Mouse (Mus musculus) urinary bladder, adult 18-20 months (tissue): ENCODE results near the gene Stk39.

Source experiments
- DNase-seq, 2 experiments: peaks; one replicate each; pipeline ENCODE4 v3.0.0; 2022; ENCODE audit warnings: low spot score in 2 of 2, mixed read lengths in 2 of 2

Gene Stk39

DNA sequence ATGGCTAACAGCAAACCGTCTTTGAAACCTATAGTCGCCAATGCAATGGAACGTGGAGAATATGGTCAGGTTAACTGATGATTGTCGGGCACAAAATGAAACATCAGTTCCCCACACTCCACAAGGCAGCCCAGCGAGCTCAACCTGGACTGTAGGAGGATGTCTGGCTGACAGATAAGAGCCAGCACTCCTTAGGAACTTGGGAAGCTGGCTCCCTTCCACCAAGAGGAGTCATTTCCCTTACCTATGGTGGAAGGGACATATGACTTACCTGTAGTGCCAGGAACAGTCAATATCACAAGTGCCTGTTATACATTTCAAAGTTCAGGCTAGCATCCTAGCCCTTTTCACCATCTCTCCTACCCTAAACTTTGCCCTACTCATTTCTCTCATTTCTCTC lies 14.0 kb downstream of the Stk39 start:
- no peak for DNase-seq

DNA sequence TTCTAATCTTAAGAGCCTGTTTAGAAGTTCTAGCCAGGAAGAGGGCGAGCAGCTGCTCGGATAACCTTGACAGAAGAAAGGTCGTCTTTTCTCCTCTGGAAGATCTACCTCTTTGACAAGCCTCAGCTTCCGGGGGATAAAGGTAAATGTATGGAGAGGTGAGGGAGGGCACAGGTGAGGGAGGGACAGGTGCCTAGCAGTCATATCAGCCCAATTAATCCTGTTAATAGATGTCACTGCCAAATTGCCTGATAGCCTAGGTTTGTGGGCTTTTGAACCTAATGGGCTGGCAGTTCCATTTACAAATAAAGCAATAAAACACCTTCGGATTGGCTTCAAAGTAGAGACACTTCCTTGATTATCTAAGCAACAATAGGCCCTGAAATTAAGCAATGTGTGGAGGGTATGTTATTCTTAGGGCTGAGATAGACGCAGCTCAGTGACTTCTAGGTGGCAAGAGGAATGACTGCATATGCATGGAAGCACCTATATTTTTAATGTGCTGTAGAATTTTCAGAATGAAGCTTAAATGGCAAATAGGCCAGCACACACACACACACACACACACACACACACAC lies 14.5 kb downstream of the Stk39 start:
- DNase-seq, result no peak

DNA sequence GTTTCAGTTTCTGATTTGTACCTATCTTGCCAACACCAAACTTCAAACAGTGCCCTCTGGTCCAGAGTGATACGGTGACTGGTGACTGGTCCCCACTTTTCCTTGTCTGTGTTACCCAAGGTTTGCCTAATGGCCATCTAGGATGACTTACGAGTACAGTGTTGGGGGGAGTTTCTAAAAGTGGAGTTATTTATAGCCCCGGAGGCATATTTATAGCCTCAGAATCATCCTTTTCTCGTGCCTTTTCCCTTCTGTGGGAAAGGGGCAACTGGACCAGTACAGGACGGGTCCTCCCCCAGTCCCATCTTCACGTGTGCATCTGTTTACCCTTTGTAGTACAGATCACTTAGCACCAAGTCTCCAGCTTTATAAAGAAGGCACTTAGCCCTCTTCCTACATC lies 15.2 kb downstream of the Stk39 start:
- no peak for DNase-seq

DNA sequence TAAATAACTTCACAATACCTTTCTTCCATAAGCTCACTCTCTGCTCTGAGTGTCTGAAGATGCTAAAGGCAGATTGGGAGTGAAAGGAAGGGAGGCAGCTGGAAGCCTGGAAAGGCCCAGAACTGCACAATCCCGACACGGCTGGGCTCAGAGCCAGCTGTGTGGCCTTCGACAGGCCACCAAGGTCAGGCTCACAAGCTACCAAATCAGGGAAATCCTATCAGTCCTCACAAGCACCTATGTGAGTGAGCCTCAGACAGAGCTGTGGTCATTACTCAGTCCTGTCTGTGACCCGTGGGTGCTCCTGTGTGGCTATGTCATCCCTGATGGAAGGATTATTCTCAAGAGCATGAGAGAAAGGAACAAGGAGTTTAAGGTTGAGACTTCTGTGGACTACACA lies 19.7 kb downstream of the Stk39 start:
- no peak for DNase-seq

DNA sequence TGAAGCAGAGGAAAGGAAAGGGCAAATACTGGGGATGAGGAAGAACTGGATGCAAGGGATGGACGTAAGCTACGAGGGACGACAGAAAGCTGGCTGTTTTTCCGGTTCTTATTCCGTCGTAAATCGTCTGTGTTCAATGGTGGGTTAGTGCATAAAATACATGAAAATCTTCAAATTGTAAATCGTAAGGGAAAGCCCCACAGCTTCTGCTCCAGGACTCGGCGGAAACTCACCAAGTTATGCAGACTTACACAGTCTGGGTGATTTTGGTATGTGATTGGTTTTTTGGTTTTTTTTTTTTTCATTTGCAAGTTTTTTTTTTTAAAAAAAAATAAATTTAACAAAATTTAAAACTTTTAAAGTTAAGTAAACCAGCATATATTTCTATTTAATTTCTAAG lies 24.0 kb downstream of the Stk39 start:
- DNase-seq, result no peak

DNA sequence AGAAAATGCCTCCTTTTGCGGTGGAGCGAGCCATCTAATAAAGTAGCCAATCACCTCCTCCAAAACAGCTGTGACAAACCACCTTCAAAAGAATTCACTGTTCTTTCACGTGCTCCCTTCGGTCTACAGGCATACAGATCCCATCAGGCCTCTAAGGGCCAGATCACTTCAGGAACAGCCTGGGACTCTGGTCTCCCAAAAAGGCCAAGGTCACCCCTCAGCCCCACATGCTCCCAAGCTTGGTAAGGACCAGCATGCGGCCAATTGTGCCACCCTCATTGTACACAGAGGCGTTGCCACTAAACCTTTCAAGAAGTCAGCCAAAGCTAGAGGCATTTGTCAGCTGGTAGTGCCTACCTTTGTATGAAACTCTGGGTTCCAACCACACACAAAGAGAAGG lies 28.9 kb downstream of the Stk39 start:
- no peak for DNase-seq

DNA sequence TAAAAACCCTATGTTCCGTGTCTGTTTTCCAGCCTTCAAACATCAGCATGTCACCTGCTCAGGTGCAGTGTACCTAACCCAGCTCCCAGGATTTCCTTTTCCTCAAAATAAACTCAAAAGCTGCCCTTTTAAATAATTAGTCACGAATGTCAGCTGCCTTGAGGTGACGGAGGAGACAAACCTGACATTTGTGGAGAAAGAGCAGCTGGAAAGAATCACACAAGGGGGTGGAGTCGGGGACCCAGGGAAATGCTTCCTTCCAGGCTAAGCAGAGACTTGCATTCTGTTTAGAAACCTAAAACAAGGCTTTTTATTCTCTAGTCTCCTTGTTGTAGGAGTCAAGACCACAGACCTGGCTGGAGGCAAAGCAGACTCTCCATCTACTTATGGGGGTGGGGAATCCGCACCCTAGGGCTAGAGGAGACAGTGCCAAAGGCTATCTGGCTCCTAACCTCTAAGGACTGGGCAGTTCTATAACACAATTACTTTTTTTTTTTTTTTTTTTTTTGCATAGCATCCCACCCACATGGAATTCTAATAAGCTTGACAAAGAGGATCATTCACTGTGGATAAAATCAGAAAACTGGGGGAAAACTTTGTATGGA lies 29.9 kb downstream of the Stk39 start:
- no peak for DNase-seq

DNA sequence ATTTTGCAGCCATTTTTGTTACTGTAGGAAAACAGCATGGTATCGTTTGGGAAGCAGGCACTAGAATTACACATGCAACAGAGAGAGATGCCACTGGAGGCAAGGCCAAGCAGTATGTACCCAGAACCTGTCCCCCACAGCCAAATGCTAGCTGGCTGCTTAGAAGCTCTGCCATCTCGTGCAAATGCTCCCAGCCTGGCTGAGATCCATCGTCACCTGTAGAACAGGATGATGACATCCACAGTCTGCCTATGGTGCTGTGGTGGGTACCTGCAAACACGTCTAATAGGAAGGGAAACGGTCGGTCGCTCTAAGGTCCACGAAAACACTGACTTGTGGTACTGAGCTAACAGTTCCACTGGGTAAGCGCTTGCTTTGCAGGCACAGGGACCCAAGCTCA lies 32.5 kb downstream of the Stk39 start:
- no peak for DNase-seq

DNA sequence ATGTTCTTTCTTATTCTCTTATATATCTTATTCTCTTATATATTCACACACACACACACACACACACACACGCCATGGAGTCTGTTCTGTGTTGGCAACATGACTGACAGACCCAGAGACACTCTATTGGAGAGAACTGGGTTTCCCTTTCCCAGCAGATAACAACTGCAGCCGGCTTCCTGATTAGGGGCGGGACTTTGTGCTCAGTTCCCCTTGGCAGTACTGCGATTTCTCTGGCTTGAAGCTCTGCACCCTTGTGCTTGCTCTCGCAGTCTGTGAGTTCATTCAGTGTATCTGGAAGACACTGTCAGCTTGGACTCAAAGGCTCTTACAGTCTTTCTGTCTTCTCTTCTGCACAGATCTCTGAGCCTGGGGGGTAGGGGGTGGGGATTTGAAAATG lies 34.1 kb downstream of the Stk39 start:
- no peak for DNase-seq

DNA sequence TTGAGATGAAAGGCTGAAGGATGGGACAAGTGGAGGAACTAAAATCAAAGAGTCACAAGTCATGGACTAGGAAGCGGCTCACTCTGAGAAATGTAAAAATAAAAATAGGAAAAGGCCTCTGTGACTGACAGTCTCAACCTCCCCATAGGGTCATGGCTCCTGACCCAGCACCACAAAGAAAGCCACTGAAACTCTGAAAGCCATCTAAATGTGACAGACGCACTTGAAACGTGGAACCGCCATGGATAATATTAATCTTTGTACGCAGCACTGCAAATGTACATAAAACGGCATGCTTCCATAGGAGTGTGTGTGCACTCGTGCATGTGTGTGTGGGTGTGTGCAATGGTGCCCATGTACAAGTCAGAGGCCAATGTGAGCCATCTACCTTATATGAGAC lies 34.9 kb downstream of the Stk39 start:
- no peak for DNase-seq

DNA sequence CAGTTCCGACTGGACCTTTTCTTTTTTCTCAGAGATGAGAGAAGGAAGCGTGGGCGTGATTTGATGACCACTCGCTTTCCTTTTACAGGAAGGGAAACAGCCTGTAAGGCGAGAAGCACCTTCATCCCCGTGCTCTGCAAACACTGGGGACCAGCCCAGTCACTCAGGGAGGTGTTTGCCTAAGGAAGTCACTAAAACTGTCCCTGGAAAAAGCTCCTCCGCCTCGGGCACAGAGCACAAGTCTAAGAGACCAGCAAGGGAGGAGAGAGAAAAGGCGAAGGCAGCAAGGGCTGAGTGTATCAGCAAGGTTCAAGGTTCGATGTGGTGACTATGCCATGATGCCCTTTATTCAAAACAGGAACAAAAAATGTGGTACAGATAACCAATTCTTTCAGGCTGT lies 35.8 kb downstream of the Stk39 start:
- no peak for DNase-seq

DNA sequence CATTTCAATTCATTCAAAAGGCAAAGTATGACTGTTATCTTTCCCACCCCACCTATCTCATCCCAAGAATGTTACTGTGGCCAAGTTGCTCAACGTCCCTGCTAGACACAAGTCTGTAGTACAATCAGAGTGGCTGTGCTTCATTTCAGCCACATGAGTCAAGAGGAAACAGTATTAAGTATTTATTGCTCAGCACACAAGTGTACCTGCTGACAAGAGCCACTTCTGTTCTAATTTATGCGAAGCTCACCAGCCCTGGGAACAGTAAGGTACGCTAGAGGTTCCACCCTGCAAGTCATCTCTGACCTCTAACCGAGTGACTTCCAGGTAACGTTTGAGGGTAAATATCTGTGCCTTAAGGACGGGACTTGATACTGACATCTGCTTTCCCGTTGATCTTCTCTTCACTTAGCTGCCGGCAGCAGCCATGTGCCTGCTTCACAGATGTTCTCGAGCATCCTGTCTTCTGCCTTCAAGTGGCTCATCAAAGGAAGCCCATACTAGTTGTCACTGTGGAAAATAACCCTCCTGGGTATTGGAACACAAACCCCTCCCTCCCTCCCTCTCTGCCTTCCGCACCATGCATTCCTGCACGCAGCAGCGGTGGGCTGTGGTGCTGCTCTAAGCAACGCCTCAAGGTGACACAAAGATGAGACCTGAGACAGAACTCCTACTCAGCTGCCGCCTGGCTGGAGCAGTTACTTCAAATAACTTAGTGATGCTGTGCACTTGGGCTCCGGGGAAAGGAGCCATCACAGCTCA lies 36.4 kb downstream of the Stk39 start:
- peak in 1 of 2 experiments; percentile 25 for DNase-seq

DNA sequence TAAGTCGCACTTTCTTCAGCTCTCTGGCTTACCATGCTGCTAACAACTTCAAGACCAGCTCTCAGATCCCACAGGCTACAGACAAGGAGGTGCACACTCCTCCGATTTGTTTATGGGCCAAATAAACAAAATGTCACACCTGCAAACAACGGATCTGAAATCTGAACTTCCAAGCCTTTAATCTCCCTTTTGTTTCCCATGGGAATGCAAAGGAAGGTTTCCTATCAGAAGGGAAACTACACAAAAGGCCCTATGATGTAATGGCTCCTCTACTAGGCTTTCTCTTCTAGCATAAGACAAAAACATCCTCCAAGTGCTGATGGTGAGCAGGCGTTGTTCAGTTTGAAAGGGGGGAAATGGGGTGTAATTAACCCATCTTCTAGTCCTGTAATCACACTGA lies 37.1 kb downstream of the Stk39 start:
- no peak for DNase-seq

DNA sequence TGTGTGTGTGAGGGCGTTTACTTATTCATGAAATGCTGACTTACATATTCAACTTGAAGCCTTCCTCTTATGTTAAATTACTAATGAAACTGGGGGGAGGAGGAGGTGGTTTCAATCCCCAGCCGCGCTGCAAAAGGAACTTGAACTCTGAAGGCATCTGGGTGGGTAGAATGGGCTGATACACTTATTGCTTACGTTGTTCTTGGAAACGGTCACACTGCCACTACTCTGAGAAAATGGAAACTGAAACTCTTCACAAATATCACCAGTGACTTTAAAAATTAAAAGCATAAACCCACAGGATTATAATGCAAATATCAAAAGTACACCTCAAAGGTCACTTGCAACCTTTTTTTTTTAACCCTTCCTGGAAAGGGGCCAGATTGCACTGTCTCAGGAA lies 37.5 kb downstream of the Stk39 start:
- no peak for DNase-seq

DNA sequence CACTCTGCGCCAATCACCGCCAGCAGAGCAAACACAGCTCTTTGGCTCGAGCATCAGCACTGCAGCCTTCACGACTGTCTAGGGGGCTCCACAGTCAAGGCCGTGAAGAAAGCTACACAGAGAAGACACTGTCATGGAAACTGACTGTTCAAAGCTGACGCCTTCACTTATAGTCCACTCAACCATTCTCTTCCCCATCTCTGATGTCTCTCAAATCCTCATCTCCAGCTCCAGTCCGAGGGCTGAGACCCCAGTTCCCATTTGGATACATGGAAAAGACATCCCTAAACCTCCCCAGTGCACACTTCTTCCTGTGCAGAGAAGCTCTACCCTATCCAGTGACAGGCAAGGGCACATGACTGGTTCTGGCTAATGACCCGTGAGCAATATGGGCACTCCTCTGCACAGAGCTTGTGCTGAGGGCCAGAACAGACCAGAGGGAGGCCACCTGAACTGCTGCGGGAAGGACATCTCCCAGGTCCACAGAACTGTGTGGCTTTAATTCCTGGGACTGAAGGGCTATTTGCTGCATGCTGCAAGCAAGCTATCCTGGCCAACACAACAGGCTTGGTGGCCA lies 38.2 kb downstream of the Stk39 start:
- DNase-seq, result no peak

DNA sequence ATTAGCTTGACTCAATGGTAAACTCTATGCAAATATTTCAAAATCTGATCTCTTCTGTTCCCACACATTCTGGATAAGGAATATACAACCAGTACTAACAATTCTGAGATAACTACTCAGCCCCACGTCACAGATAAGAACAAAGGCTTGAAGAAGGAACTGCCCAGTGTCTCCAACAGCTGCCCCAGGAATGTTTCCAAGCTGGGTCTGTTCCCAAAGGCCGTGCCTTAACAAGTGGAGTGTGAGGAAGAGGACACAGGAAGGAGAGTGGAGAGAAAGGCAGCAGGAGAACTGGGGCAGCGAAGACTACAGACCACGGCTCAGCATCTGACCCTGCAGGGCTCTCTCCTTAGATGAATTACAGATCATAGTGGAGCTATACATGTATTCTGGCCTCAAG lies 39.2 kb downstream of the Stk39 start:
- no peak for DNase-seq

DNA sequence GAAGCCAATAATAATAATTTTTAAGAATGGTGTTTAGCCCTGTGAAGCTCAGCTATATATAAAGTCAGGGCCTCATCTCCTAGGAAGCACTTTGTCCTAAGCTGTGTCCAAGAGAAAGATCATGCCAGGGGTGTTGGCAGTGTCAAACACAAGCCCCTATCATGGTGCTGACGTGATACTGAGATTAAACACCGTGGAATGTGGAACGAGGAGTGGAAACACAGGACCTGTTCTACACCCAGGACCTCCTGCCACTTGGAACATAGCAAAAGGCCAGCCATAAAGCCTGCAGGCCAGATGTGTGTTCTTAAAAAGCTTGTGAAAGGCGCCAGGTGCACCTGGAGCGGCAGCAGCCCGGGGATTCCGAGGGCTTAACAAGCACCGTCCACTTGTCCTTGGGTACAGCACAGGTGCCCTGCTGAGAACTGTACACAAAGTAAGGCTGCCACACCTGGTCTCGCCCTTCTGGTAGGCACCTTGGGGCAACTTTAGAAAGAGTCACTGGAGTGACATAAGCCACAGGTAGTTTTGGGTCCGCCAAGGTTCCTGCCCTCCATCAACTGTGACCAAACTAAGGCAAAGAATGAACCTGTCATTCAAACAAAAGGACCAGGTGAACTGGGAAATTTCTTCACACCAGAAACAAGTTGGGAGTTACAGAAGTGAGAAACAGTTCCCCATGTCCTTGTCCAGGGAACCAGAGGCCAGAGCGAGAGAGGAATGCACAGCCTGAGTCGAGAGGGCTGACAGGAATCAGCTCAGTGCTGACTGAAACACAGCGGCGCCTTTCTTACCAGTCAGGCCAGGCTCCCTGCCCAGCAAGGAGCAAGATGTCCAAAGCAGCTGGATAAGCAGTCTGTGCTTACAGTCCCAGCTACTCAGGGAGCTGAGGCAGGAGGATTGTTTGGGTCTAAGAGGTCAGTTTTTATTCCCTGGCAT lies 40.8 kb downstream of the Stk39 start:
- DNase-seq, result no peak

DNA sequence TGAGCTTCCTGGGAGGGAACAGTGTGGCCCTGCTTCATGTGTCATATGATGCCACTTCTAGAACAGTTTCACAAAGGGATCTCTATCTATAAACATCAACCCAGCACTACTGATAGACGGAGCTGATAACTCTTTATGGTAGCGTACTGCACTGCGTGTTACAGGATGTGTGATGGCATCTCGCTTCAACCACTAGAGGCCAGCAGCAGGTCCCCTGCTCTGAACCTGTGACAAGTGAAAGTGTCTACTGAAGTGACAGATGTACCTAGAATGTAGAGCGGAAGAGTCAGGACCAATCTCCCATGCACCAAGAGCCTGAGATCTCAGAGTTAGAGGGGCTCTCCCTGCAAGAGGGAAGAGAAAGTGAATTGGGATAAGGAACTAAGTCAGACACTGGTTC lies 41.6 kb downstream of the Stk39 start:
- no peak for DNase-seq

DNA sequence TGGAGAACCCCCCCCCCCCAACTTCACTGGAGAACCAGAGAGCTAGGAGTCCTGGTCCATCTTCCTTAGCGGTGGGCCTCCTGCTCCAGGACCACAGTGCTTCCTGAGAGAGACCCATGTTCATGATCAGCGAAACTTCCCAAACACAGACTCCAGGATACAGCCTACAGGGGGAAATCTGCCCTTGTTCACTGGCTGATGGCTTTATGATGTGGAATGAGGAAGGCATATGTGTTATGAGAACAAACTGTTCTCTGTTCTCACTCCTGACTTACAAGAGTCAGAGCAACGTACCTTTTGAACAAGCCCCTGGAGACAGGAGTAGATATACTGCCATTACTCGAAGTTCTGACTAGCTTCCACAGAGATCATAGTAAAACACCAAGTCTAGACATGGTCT lies 42.6 kb downstream of the Stk39 start:
- no peak for DNase-seq

DNA sequence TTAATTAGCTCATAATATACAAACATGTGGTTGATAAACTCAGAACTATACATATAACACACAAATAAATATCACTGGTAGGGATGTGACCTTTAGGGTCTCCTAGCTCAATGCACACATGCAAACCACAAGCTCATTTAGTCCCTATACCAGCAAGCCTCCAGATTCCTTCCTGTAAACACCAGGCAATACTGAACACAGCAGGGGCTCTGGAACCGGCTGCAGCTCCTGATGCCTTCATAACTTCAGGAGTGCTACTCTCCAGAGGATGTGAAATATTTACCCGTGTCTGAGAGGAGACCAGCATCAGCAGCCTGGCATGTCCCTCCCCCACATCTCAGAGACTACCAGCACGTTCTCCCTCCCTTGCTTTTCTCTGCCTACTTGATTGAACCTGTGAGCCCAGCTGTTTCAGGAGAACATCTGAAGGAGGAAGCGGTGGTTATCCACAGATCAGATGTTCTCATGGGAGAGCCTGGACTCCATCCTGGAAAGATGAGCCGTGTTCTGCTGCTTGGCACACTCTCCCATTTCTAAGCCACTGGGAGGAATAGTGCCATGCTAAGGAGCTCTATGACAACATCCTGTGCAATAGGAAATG lies 45.0 kb downstream of the Stk39 start:
- DNase-seq, result no peak

DNA sequence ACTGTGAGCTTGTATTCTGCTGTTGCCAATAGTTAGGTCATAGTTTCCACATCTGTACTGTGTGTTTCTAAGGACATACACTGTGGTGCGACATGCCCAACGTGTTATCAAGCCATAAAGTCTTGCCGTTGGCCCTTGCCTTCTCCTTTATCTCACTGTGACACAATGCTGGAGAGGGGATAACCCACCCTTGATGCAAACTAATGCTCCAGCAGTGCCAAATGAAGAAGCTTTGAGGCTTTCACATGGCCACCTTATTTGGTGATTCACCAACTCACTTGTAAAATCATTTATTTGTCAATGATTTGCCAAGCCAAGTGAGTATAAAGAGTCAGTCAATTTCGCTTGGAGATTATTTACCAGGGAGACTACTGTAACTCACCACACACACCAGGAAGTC lies 46.0 kb downstream of the Stk39 start:
- DNase-seq, result no peak

DNA sequence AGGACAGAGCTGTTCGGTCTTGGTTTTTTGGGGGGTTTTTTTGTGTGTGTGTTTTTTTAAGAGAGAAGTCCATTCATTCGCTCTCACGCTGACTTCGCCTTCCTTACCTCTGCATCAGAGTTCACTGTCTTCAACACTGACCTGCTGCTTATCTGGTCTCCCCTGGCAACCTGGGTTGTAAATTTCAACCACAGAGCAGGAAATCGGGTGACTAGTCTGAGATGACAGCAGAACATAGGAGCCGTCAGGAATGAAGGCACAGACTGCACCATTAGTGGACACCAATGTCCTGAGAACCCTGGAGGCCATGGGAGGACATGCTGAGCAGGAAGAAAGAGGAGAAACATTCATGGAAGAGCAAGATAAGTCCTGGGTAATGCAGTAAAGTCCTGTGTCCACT lies 51.1 kb downstream of the Stk39 start:
- peak in 1 of 2 experiments; percentile 35 for DNase-seq
